Mouse (Mus musculus): ENCODE measurements around the gene Lztr1. TPM values are rescaled to one million over a fixed set of nuclear protein-coding genes. Genes with fewer than 3 reads are reported as not detected.
"Not testable (repeated sequence)": the region's sequence is repeated elsewhere in the genome, so short reads cannot be mapped to it uniquely, and the experiment has no call there.

The Lztr1 gene
- total and polyA plus RNA-seq, 2 experiments from 2014 or later: 27.2 to 122 TPM

DNA sequence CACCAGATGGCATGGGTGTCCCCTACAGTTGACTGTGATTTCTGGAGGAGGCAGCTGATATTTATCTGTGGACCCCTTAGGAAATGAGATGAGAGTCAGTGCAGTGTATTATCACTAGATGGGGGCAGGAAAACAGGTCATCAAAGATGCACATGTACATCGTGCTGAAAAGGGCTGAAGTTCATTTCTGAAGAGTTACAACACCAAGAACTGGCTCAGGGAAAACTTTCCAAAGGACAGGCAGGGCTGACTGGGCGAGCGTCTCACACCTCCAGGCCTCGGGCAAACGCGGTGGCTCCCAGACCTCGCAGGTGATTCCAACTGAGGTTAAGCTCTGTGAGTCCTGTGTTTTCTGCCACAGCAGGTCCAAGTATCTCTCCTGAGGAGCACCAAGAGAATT is 44.3 kb downstream of the Lztr1 start:
- Histone ChIP-seq H3K36me3 (replicated peaks; ENCODE audit: control insufficient read depth, insufficient read depth, low read length) (no peaks in the 10 kb centered on the region), H3K4me1 (ENCODE audit: control insufficient read depth, insufficient read depth) (peaks cover 17% of the 10 kb centered on the region), H3K4me3 (ENCODE audit: low read depth, low read length) (no peak overlapping the region), H3K4me2 (ENCODE audit: low read depth, low read length) (no peak overlapping the region), H3K9ac (replicated peaks; ENCODE audit: low read depth, low read length) (no peak overlapping the region), H3K9me3 (replicated peaks; ENCODE audit: control insufficient read depth, low read length) (no peaks in the 10 kb centered on the region), H3K27me3 (ENCODE audit: control insufficient read depth, insufficient read depth, low read length) (no peaks in the 10 kb centered on the region), H3K27ac (ENCODE audit: low read depth) (no peak overlapping the region)
- ATAC-seq (ENCODE audit: insufficient read depth, low read depth) (no peak), DNase-seq (ENCODE audit: low spot score) (no peak)
- 69% methylated on average over 7 of the region's 7 CpGs for WGBS
- no peak for TF ChIP-seq EP300 (IDR thresholded peaks at IDR 0.05; ENCODE audit: low read depth)
- no peak for TF ChIP-seq CTCF (IDR thresholded peaks at IDR 0.05; ENCODE audit: low read depth)

DNA sequence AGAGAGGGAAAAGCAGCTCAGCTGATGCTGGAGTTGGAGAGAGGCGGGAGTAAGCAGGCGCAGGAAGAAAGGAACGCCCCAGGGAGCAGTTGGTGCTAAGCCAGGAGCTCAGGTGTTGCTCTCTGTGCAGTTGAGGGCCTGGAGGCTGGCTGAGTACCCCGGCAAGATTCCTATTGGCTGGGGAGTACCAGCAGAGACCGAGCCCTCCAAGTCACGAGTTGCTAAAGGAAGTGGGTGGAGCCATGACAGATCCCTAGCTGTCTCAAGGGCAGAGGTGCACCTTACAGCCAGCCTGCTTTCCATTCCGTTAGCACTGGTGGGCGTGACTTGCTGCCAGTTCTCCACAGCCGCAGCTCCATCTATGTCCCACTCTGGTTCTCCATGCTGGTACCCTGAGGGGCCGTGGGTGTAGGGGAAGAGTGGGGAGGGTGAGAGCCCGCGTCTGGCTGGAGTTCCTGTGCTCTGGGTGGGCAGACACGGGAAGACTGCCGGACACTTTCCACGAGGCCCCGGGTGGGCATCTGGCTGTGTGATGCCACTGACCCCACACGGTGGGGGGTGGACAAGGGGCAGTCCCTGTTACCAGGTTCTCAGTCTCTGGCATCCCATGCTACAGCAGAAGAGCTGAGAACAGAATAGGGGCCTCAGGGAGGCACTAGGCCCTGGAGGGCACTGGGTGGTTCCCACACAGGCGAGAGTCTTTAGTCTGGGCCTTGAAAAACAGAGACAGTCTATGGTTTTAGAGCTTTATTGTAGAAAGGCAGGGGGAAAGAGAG is 45.6 kb downstream of the Lztr1 start:
- Histone ChIP-seq H3K27me3 (ENCODE audit: control insufficient read depth, insufficient read depth, low read length) (no peaks in the 10 kb centered on the region), H3K9me3 (replicated peaks; ENCODE audit: control insufficient read depth, low read length) (no peaks in the 10 kb centered on the region), H3K27ac (ENCODE audit: low read depth) (peak overlapping the region; percentile 28; the same call in 1 of the 2 replicates), H3K4me1 (ENCODE audit: control insufficient read depth, insufficient read depth) (peaks cover 21% of the 10 kb centered on the region), H3K9ac (replicated peaks; ENCODE audit: low read depth, low read length) (0 out of 2 replicates have a peak overlapping the region, but pooled peaks have one; percentile 5), H3K36me3 (replicated peaks; ENCODE audit: control insufficient read depth, insufficient read depth, low read length) (no peaks in the 10 kb centered on the region), H3K4me3 (ENCODE audit: low read depth, low read length) (peak overlapping the region; percentile 10), H3K4me2 (ENCODE audit: low read depth, low read length) (peak overlapping the region; percentile 49)
- 8% methylated on average over 18 of the region's 18 CpGs for WGBS
- ATAC-seq (ENCODE audit: insufficient read depth, low read depth) (peak; percentile 70), DNase-seq (ENCODE audit: low spot score) (peak; percentile 69)
- TF ChIP-seq EP300 (IDR thresholded peaks at IDR 0.05; ENCODE audit: low read depth) (no peak), CTCF (IDR thresholded peaks at IDR 0.05; ENCODE audit: low read depth) (no peak)

DNA sequence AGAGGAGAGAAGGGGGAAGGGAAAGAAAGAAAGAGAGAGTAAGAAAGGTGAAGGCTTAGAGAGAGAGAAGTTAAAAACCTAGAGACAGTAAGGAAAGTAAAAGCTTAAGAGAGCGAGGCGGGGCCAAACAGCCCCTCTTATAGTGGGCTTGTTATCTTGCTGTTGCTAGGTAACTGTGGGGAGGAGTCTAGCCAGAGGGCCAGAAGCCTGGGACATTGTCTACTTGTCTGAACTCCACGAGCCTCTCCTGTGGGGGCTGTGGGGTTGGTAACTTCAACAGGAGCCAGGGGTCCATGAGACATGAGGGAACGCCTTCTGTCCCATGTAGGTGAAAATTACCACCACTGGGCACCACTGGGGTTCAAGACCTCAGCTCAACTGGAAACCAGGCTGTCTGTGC is 46.2 kb downstream of the Lztr1 start:
- not testable (repeated sequence) for H3K9me3 ChIP-seq (replicated peaks; ENCODE audit: control insufficient read depth, low read length); H3K9ac ChIP-seq (replicated peaks; ENCODE audit: low read depth, low read length); DNase-seq (ENCODE audit: low spot score); H3K27me3 ChIP-seq (ENCODE audit: control insufficient read depth, insufficient read depth, low read length); H3K36me3 ChIP-seq (replicated peaks; ENCODE audit: control insufficient read depth, insufficient read depth, low read length); H3K4me3 ChIP-seq (ENCODE audit: low read depth, low read length)
- Histone ChIP-seq H3K27ac (ENCODE audit: low read depth) (peak overlapping the region; percentile 28; the same call in 1 of the 2 replicates), H3K4me1 (ENCODE audit: control insufficient read depth, insufficient read depth) (peaks cover 21% of the 10 kb centered on the region), H3K4me2 (ENCODE audit: low read depth, low read length) (peak overlapping the region; percentile 49; the same call in 1 of the 2 replicates)
- peak; percentile 37; the same call in 1 of the 2 replicates for ATAC-seq (ENCODE audit: insufficient read depth, low read depth)
- WGBS: 20% methylated on average over 4 of the region's 4 CpGs

- Histone ChIP-seq H3K36me3 (replicated peaks; ENCODE audit: control insufficient read depth, insufficient read depth, low read length) (no peaks in the 10 kb centered on the region), H3K9ac (replicated peaks; ENCODE audit: low read depth, low read length) (no peak overlapping the region), H3K4me2 (ENCODE audit: low read depth, low read length) (no peak overlapping the region), H3K27ac (ENCODE audit: low read depth) (no peak overlapping the region), H3K4me3 (ENCODE audit: low read depth, low read length) (no peak overlapping the region), H3K4me1 (ENCODE audit: control insufficient read depth, insufficient read depth) (peaks cover 21% of the 10 kb centered on the region), H3K27me3 (ENCODE audit: control insufficient read depth, insufficient read depth, low read length) (0 out of 2 replicates have a peak, but pooled peaks cover 6% of the 10 kb centered on the region), H3K9me3 (replicated peaks; ENCODE audit: control insufficient read depth, low read length) (no peaks in the 10 kb centered on the region)
- DNase-seq (ENCODE audit: low spot score) (no peak), ATAC-seq (ENCODE audit: insufficient read depth, low read depth) (no peak)
- TF ChIP-seq CTCF (IDR thresholded peaks at IDR 0.05; ENCODE audit: low read depth) (no peak), EP300 (IDR thresholded peaks at IDR 0.05; ENCODE audit: low read depth) (no peak)
- WGBS: 82% methylated on average over 4 of the region's 4 CpGs
These were observed 47.7 kb downstream of the Lztr1 start for GRCm38 (mm10) chr16:17556180-17556579.

- 52% methylated on average over 4 of the region's 4 CpGs for WGBS
- no peak overlapping the region for H3K27ac ChIP-seq (ENCODE audit: low read depth)
- H3K9me3 ChIP-seq (replicated peaks; ENCODE audit: control insufficient read depth, low read length): no peaks in the 10 kb centered on the region
- no peaks in the 10 kb centered on the region for H3K36me3 ChIP-seq (replicated peaks; ENCODE audit: control insufficient read depth, insufficient read depth, low read length)
- H3K27me3 ChIP-seq (ENCODE audit: control insufficient read depth, insufficient read depth, low read length): 0 out of 2 replicates have a peak, but pooled peaks cover 6% of the 10 kb centered on the region
- H3K4me2 ChIP-seq (ENCODE audit: low read depth, low read length): no peak overlapping the region
- no peak overlapping the region for H3K4me3 ChIP-seq (ENCODE audit: low read depth, low read length)
- ATAC-seq (ENCODE audit: insufficient read depth, low read depth): no peak
- DNase-seq (ENCODE audit: low spot score): no peak
- H3K4me1 ChIP-seq (ENCODE audit: control insufficient read depth, insufficient read depth): peaks cover 26% of the 10 kb centered on the region
- H3K9ac ChIP-seq (replicated peaks; ENCODE audit: low read depth, low read length): no peak overlapping the region
- no peak for TF ChIP-seq CTCF (IDR thresholded peaks at IDR 0.05; ENCODE audit: low read depth)
- no peak for TF ChIP-seq EP300 (IDR thresholded peaks at IDR 0.05; ENCODE audit: low read depth)
These were observed 48.4 kb downstream of the Lztr1 start for GRCm38 (mm10) chr16:17556907-17557306.
